Mouse (Mus musculus) frontal cortex, postnatal 25 days (tissue): ENCODE measurements at regions not wholly inside any gene's neighbourhood (a gene's known extent, or its start where the extent isn't known, plus 50 kb on each side); places are given as distances from the start of the nearest gene placed in this dataset.
A peak's percentile ranks its signal among the peaks of the same experiment; 100 is the strongest.

Source experiments
- DNase-seq, 2 experiments: peaks; one replicate each; pipeline ENCODE4 v3.0.0; 2022; ENCODE audit warnings: low spot score in 2 of 2

GRCm38 (mm10) chr1:154080505-154081380 is 120.2 kb upstream of the Zfp648 start:
- no peak for DNase-seq

- no peak for DNase-seq
Observed at GRCm38 (mm10) chr1:154086145-154086544, 114.8 kb upstream of the Zfp648 start.

GRCm38 (mm10) chr1:154089815-154090214 is 111.2 kb upstream of the Zfp648 start:
- DNase-seq = no peak

GRCm38 (mm10) chr1:154090521-154091490 is 110.2 kb upstream of the Zfp648 start:
- no peak for DNase-seq

- no peak for DNase-seq
Observed at GRCm38 (mm10) chr1:154093549-154093948, 107.4 kb upstream of the Zfp648 start.

GRCm38 (mm10) chr1:154094357-154094756 is 106.6 kb upstream of the Zfp648 start:
- DNase-seq = no peak

GRCm38 (mm10) chr1:154096113-154096512 is 104.9 kb upstream of the Zfp648 start:
- no peak for DNase-seq

GRCm38 (mm10) chr1:154096911-154097310 is 104.1 kb upstream of the Zfp648 start:
- DNase-seq = no peak

- DNase-seq = no peak
Observed at GRCm38 (mm10) chr1:154097656-154098055, 103.3 kb upstream of the Zfp648 start.

- DNase-seq = no peak
Observed at GRCm38 (mm10) chr1:154100556-154100955, 100.4 kb upstream of the Zfp648 start.

GRCm38 (mm10) chr1:154101433-154101832 is 99.6 kb upstream of the Zfp648 start:
- DNase-seq = no peak

GRCm38 (mm10) chr1:154102191-154102590 is 98.8 kb upstream of the Zfp648 start:
- no peak for DNase-seq

- DNase-seq = peak; percentile 40 to 50
Observed at GRCm38 (mm10) chr1:154102871-154103596, 98.0 kb upstream of the Zfp648 start.

- no peak for DNase-seq
Observed at GRCm38 (mm10) chr1:154103597-154103923, 97.4 kb upstream of the Zfp648 start.

- DNase-seq = no peak
Observed at GRCm38 (mm10) chr1:154104006-154104600, 96.9 kb upstream of the Zfp648 start.

- no peak for DNase-seq
Observed at GRCm38 (mm10) chr1:154104779-154105178, 96.2 kb upstream of the Zfp648 start.

- DNase-seq = no peak
Observed at GRCm38 (mm10) chr1:154112500-154112899, 88.5 kb upstream of the Zfp648 start.

GRCm38 (mm10) chr1:154113291-154114050 is 87.5 kb upstream of the Zfp648 start:
- no peak for DNase-seq

- DNase-seq = no peak
Observed at GRCm38 (mm10) chr1:154116188-154116710, 84.7 kb upstream of the Zfp648 start.

GRCm38 (mm10) chr1:154117346-154117687 is 83.7 kb upstream of the Zfp648 start:
- DNase-seq = no peak
